Mouse (Mus musculus): Measurements from ENCODE around the gene Smtn. TPM values are rescaled to one million over a fixed set of nuclear protein-coding genes. Genes with fewer than 3 reads are reported as not detected.

Gene Smtn
- polyA plus RNA-seq, 1 experiment from 2014 or later: 37.4 TPM

- no peaks in the 10 kb centered on the region for H3K4me1 ChIP-seq (ENCODE audit: control insufficient read depth, insufficient read depth, low read length)
- no peak overlapping the region for H3K4me3 ChIP-seq (ENCODE audit: low read depth, low read length)
- no peaks in the 10 kb centered on the region for H3K9me3 ChIP-seq (ENCODE audit: control insufficient read depth, low read length)
- no peaks in the 10 kb centered on the region for H3K36me3 ChIP-seq (ENCODE audit: control insufficient read depth, insufficient read depth, low read length)
- no peak overlapping the region for H3K4me2 ChIP-seq (ENCODE audit: low read depth)
- 83% methylated on average over 1 of the region's 1 CpGs for WGBS
- no peak for DNase-seq (ENCODE audit: low spot score)
- H3K9ac ChIP-seq (ENCODE audit: low read length): no peak overlapping the region
- no peak overlapping the region for H3K27ac ChIP-seq (ENCODE audit: low read depth, low read length)
- ATAC-seq (ENCODE audit: insufficient read depth, low FRiP score, low TSS enrichment): no peak
- no peaks in the 10 kb centered on the region for H3K27me3 ChIP-seq (ENCODE audit: control insufficient read depth, insufficient read depth, low read length)
Observed at GRCm38 (mm10) chr11:3497296-3497695, 43.1 kb downstream of the Smtn start.

DNA sequence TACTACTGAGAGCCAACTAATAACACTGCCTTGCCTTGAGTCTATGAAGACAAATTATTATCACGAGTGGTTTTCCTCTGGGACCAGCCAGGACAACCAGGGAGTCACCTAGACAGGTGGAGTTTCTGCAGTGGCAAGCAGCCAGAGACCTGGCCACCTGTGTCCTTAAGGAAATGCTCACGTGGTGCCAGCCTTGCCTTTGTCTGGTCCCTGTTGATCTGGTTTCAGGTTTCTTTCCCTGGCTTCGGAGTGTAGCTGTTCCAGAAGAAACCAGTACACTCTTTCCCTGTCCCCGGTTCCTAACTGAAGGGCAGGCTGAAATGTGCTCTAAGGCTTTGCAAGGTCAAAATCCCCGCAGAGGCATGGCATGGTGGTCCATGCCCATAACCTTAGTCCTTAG lies 43.7 kb downstream of the Smtn start:
- Histone ChIP-seq H3K9me3 (ENCODE audit: control insufficient read depth, low read length) (no peaks in the 10 kb centered on the region), H3K27ac (ENCODE audit: low read depth, low read length) (no peak overlapping the region), H3K36me3 (ENCODE audit: control insufficient read depth, insufficient read depth, low read length) (no peaks in the 10 kb centered on the region), H3K4me1 (ENCODE audit: control insufficient read depth, insufficient read depth, low read length) (no peaks in the 10 kb centered on the region), H3K27me3 (ENCODE audit: control insufficient read depth, insufficient read depth, low read length) (no peaks in the 10 kb centered on the region), H3K4me2 (ENCODE audit: low read depth) (no peak overlapping the region), H3K4me3 (ENCODE audit: low read depth, low read length) (no peak overlapping the region), H3K9ac (ENCODE audit: low read length) (no peak overlapping the region)
- WGBS: 63% methylated on average over 5 of the region's 5 CpGs
- no peak for DNase-seq (ENCODE audit: low spot score)
- no peak for ATAC-seq (ENCODE audit: insufficient read depth, low FRiP score, low TSS enrichment)

DNA sequence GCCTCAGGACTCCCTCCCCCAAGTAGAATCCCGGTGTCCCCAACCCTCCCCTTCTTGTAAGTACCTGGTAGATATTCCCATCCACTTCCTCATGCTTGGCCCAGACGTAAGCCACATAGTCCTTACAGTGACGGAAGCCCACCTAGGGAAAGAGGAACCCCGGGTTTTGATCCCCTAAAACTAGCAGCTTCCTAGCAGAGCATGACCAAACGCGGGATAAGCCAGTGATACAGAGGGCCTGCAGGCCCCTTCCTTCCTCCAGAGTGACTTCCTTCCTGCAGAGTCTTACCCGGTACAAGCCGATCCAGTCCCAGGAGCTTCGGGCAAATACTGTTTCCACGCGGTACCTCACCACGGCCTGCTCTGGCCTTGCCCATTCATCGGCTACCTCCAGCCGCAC lies 44.9 kb downstream of the Smtn start:
- no peak overlapping the region for H3K4me3 ChIP-seq (ENCODE audit: low read depth, low read length)
- DNase-seq (ENCODE audit: low spot score) (no peak), ATAC-seq (ENCODE audit: insufficient read depth, low FRiP score, low TSS enrichment) (no peak)
- no peaks in the 10 kb centered on the region for H3K36me3 ChIP-seq (ENCODE audit: control insufficient read depth, insufficient read depth, low read length)
- WGBS: 86% methylated on average over 14 of the region's 14 CpGs
- no peaks in the 10 kb centered on the region for H3K9me3 ChIP-seq (ENCODE audit: control insufficient read depth, low read length)
- no peak overlapping the region for H3K27ac ChIP-seq (ENCODE audit: low read depth, low read length)
- H3K27me3 ChIP-seq (ENCODE audit: control insufficient read depth, insufficient read depth, low read length): no peaks in the 10 kb centered on the region
- no peak overlapping the region for H3K9ac ChIP-seq (ENCODE audit: low read length)
- H3K4me1 ChIP-seq (ENCODE audit: control insufficient read depth, insufficient read depth, low read length): no peaks in the 10 kb centered on the region
- H3K4me2 ChIP-seq (ENCODE audit: low read depth): no peak overlapping the region

GRCm38 (mm10) chr11:3494857-3495256 lies 45.6 kb downstream of the Smtn start:
- Histone ChIP-seq H3K9me3 (ENCODE audit: control insufficient read depth, low read length) (no peaks in the 10 kb centered on the region), H3K9ac (ENCODE audit: low read length) (no peak overlapping the region), H3K36me3 (ENCODE audit: control insufficient read depth, insufficient read depth, low read length) (no peaks in the 10 kb centered on the region), H3K4me2 (ENCODE audit: low read depth) (no peak overlapping the region), H3K27me3 (ENCODE audit: control insufficient read depth, insufficient read depth, low read length) (no peaks in the 10 kb centered on the region), H3K4me3 (ENCODE audit: low read depth, low read length) (no peak overlapping the region), H3K27ac (ENCODE audit: low read depth, low read length) (no peak overlapping the region), H3K4me1 (ENCODE audit: control insufficient read depth, insufficient read depth, low read length) (no peaks in the 10 kb centered on the region)
- DNase-seq (ENCODE audit: low spot score) (no peak), ATAC-seq (ENCODE audit: insufficient read depth, low FRiP score, low TSS enrichment) (no peak)
- WGBS: 83% methylated on average over 16 of the region's 17 CpGs

GRCm38 (mm10) chr11:3492748-3493147 lies 47.7 kb downstream of the Smtn start:
- Histone ChIP-seq H3K27ac (ENCODE audit: low read depth, low read length) (no peak overlapping the region), H3K9ac (ENCODE audit: low read length) (no peak overlapping the region), H3K27me3 (ENCODE audit: control insufficient read depth, insufficient read depth, low read length) (no peaks in the 10 kb centered on the region), H3K36me3 (ENCODE audit: control insufficient read depth, insufficient read depth, low read length) (no peaks in the 10 kb centered on the region), H3K4me3 (ENCODE audit: low read depth, low read length) (no peak overlapping the region), H3K4me1 (ENCODE audit: control insufficient read depth, insufficient read depth, low read length) (no peaks in the 10 kb centered on the region), H3K4me2 (ENCODE audit: low read depth) (no peak overlapping the region), H3K9me3 (ENCODE audit: control insufficient read depth, low read length) (no peaks in the 10 kb centered on the region)
- ATAC-seq (ENCODE audit: insufficient read depth, low FRiP score, low TSS enrichment): no peak
- no peak for DNase-seq (ENCODE audit: low spot score)
- WGBS: 73% methylated on average over 4 of the region's 4 CpGs

GRCm38 (mm10) chr11:3489036-3489435 lies 51.4 kb downstream of the Smtn start:
- no peak for ATAC-seq (ENCODE audit: insufficient read depth, low FRiP score, low TSS enrichment)
- no peaks in the 10 kb centered on the region for H3K36me3 ChIP-seq (ENCODE audit: control insufficient read depth, insufficient read depth, low read length)
- H3K27me3 ChIP-seq (ENCODE audit: control insufficient read depth, insufficient read depth, low read length): no peaks in the 10 kb centered on the region
- H3K27ac ChIP-seq (ENCODE audit: low read depth, low read length): no peak overlapping the region
- no peak overlapping the region for H3K4me3 ChIP-seq (ENCODE audit: low read depth, low read length)
- H3K9ac ChIP-seq (ENCODE audit: low read length): no peak overlapping the region
- DNase-seq (ENCODE audit: low spot score): no peak
- no peaks in the 10 kb centered on the region for H3K9me3 ChIP-seq (ENCODE audit: control insufficient read depth, low read length)
- WGBS: 89% methylated on average over 5 of the region's 5 CpGs
- no peaks in the 10 kb centered on the region for H3K4me1 ChIP-seq (ENCODE audit: control insufficient read depth, insufficient read depth, low read length)
- H3K4me2 ChIP-seq (ENCODE audit: low read depth): no peak overlapping the region

- Histone ChIP-seq H3K4me1 (ENCODE audit: control insufficient read depth, insufficient read depth, low read length) (no peaks in the 10 kb centered on the region), H3K4me3 (ENCODE audit: low read depth, low read length) (no peak within 1 kb of the TSS), H3K36me3 (ENCODE audit: control insufficient read depth, insufficient read depth, low read length) (no peaks in the 10 kb centered on the region), H3K27me3 (ENCODE audit: control insufficient read depth, insufficient read depth, low read length) (no peaks in the 10 kb centered on the region), H3K27ac (ENCODE audit: low read depth, low read length) (no peak within 1 kb of the TSS), H3K9me3 (ENCODE audit: control insufficient read depth, low read length) (no peaks in the 10 kb centered on the region), H3K9ac (ENCODE audit: low read length) (no peak within 1 kb of the TSS; the same call in 1 of the 2 replicates), H3K4me2 (ENCODE audit: low read depth) (no peak within 1 kb of the TSS)
- 19% methylated on average over 11 of the region's 11 CpGs for WGBS
- DNase-seq (ENCODE audit: low spot score): no peak
- ATAC-seq (ENCODE audit: insufficient read depth, low FRiP score, low TSS enrichment): no peak
Observed at GRCm38 (mm10) chr11:3487952-3488570, 52.4 kb downstream of the Smtn start, which contains the start of gene Pla2g3. Pla2g3 (plus strand) TSS chr11:3488284.

- H3K4me2 ChIP-seq (ENCODE audit: low read depth): no peak overlapping the region
- H3K9ac ChIP-seq (ENCODE audit: low read length): no peak overlapping the region
- no peak overlapping the region for H3K4me3 ChIP-seq (ENCODE audit: low read depth, low read length)
- WGBS: 74% methylated on average over 7 of the region's 7 CpGs
- H3K27ac ChIP-seq (ENCODE audit: low read depth, low read length): no peak overlapping the region
- DNase-seq (ENCODE audit: low spot score) (no peak), ATAC-seq (ENCODE audit: insufficient read depth, low FRiP score, low TSS enrichment) (no peak)
- H3K9me3 ChIP-seq (ENCODE audit: control insufficient read depth, low read length): no peaks in the 10 kb centered on the region
- H3K4me1 ChIP-seq (ENCODE audit: control insufficient read depth, insufficient read depth, low read length): no peaks in the 10 kb centered on the region
- H3K27me3 ChIP-seq (ENCODE audit: control insufficient read depth, insufficient read depth, low read length): no peaks in the 10 kb centered on the region
- no peaks in the 10 kb centered on the region for H3K36me3 ChIP-seq (ENCODE audit: control insufficient read depth, insufficient read depth, low read length)
Observed at GRCm38 (mm10) chr11:3486349-3486748, 54.1 kb downstream of the Smtn start.

DNA sequence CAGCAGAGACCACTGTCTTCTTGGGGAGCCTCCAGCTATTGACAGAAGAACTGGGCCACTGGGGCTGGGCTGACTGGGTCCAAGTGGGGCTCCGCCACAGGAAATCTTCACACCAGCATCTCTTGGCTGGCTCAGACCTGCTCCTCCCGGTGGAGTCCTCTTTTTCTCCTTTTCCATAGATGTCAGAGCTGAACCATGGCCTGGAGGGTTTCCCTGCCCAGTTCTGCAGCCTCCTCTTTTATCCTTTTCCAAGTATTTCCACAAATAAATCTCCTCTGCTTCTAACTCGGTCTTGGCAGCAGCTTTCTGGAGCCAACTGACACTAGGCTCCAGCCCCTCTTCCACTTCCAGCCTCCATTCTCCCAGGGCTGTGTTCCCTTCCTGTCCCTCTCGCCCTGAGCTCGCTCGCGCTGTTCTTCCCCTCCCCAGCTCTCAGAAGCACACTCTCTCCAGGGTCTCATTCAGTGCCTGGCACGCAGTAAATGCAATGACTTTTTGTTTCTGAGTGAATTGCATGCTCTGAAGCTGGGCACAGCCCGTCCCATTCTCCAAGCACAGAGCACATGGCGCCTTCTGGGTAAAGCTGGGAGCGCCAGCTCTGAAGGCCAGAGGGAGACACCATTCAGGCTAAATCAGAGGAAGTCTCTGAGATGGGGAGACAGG lies 56.3 kb downstream of the Smtn start:
- no peak for ATAC-seq (ENCODE audit: insufficient read depth, low FRiP score, low TSS enrichment)
- H3K4me3 ChIP-seq (ENCODE audit: low read depth, low read length): no peak overlapping the region
- no peaks in the 10 kb centered on the region for H3K9me3 ChIP-seq (ENCODE audit: control insufficient read depth, low read length)
- H3K27me3 ChIP-seq (ENCODE audit: control insufficient read depth, insufficient read depth, low read length): no peaks in the 10 kb centered on the region
- H3K36me3 ChIP-seq (ENCODE audit: control insufficient read depth, insufficient read depth, low read length): no peaks in the 10 kb centered on the region
- no peak overlapping the region for H3K27ac ChIP-seq (ENCODE audit: low read depth, low read length)
- WGBS: 68% methylated on average over 11 of the region's 11 CpGs
- no peak overlapping the region for H3K4me2 ChIP-seq (ENCODE audit: low read depth)
- no peak overlapping the region for H3K9ac ChIP-seq (ENCODE audit: low read length)
- DNase-seq (ENCODE audit: low spot score): no peak
- no peaks in the 10 kb centered on the region for H3K4me1 ChIP-seq (ENCODE audit: control insufficient read depth, insufficient read depth, low read length)
